Mouse (Mus musculus) adrenal gland, postnatal 10 days (tissue): ENCODE measurements at regions not wholly inside any gene's neighbourhood (a gene's known extent, or its start where the extent isn't known, plus 50 kb on each side); places are given as distances from the start of the nearest gene placed in this dataset.
"Not testable (repeated sequence)": the region's sequence is repeated elsewhere in the genome, so short reads cannot be mapped to it uniquely, and the experiment has no call there.

Experiments
- DNase-seq: peaks from one replicate; pipeline ENCODE4 v3.0.0; 2021; ENCODE audit warnings: mixed read lengths

- no peak for DNase-seq
Observed at GRCm38 (mm10) chr3:56980593-56981304, 321.0 kb downstream of the Tm4sf1 start.

- no peak for DNase-seq
Observed at GRCm38 (mm10) chr3:56966008-56966407, 335.8 kb downstream of the Tm4sf1 start.

GRCm38 (mm10) chr3:56965444-56965843 is 336.3 kb downstream of the Tm4sf1 start:
- DNase-seq = no peak

GRCm38 (mm10) chr3:56964156-56964555 is 337.6 kb downstream of the Tm4sf1 start:
- no peak for DNase-seq

- no peak for DNase-seq
Observed at GRCm38 (mm10) chr3:56963251-56963650, 338.5 kb downstream of the Tm4sf1 start.

GRCm38 (mm10) chr3:56962248-56963013 is 339.4 kb downstream of the Tm4sf1 start:
- DNase-seq = peak; percentile 11

GRCm38 (mm10) chr3:56956978-56957377 is 344.8 kb downstream of the Tm4sf1 start:
- no peak for DNase-seq

GRCm38 (mm10) chr3:56955799-56956121 is 346.0 kb downstream of the Tm4sf1 start:
- no peak for DNase-seq

GRCm38 (mm10) chr3:56955098-56955798 is 346.5 kb downstream of the Tm4sf1 start:
- DNase-seq = no peak

- DNase-seq = not testable (repeated sequence)
Observed at GRCm38 (mm10) chr3:56942557-56942956, 359.2 kb downstream of the Tm4sf1 start.

GRCm38 (mm10) chr3:56928940-56929339 is 372.8 kb downstream of the Tm4sf1 start:
- DNase-seq = not testable (repeated sequence)

GRCm38 (mm10) chr3:56898491-56898890 is 403.3 kb downstream of the Tm4sf1 start:
- DNase-seq = no peak

GRCm38 (mm10) chr3:56877062-56877461 is 424.7 kb downstream of the Tm4sf1 start:
- DNase-seq = no peak

GRCm38 (mm10) chr3:56863591-56863990 is 438.2 kb downstream of the Tm4sf1 start:
- no peak for DNase-seq

GRCm38 (mm10) chr3:56859841-56860240 is 441.9 kb downstream of the Tm4sf1 start:
- DNase-seq = no peak

GRCm38 (mm10) chr3:56845462-56845770 is 456.4 kb downstream of the Tm4sf1 start:
- no peak for DNase-seq

- DNase-seq = no peak
Observed at GRCm38 (mm10) chr3:56844681-56845461, 456.9 kb downstream of the Tm4sf1 start.

- DNase-seq = no peak
Observed at GRCm38 (mm10) chr3:56837176-56837575, 464.6 kb downstream of the Tm4sf1 start.

GRCm38 (mm10) chr3:56830315-56831097 is 471.3 kb downstream of the Tm4sf1 start:
- no peak for DNase-seq

GRCm38 (mm10) chr3:56824157-56824556 is 477.6 kb downstream of the Tm4sf1 start:
- DNase-seq = no peak

GRCm38 (mm10) chr3:56810548-56811071 is 491.2 kb downstream of the Tm4sf1 start:
- no peak for DNase-seq
